Mouse (Mus musculus) CH12.LX (cell line): Measurements from ENCODE around the gene Serac1. TPM values are rescaled to one million over a fixed set of nuclear protein-coding genes. Genes with fewer than 3 reads are reported as not detected.

Experiments used
- DNase-seq: peaks from one replicate; pipeline ENCODE4 v3.0.0-alpha.2; 2013; ENCODE audit errors: extremely low read depth
- H3K27ac ChIP-seq: 2 replicates; pipeline ENCODE4 v1.5.1; 2012; ENCODE audit warnings: low read depth, mild to moderate bottlenecking, control low read depth, moderate library complexity; ENCODE audit not compliant: insufficient read depth
- H3K27me3 ChIP-seq: replicated peaks from 2 replicates; pipeline ENCODE3; 2012; ENCODE audit warnings: inconsistent platforms
- H3K36me3 ChIP-seq, 2 experiments: replicated peaks in 1 of 2; 2 replicates each; pipeline versions ENCODE3 to v1.6.1; 2012; ENCODE audit warnings: inconsistent platforms in 1 of 2, low read length in 1 of 2, mild to moderate bottlenecking in 1 of 2, mixed read lengths in 1 of 2, moderate library complexity in 1 of 2; ENCODE audit not compliant: control insufficient read depth in 1 of 2, insufficient read depth in 1 of 2
- H3K4me1 ChIP-seq, 2 experiments: 2 replicates each; pipeline ENCODE4 v1.6.1; 2012; ENCODE audit warnings: inconsistent platforms in 1 of 2, moderate library complexity in 1 of 2; ENCODE audit not compliant: insufficient read depth in 2 of 2, control insufficient read depth in 1 of 2
- H3K4me2 ChIP-seq: 2 replicates; pipeline ENCODE4 v1.6.1; 2012; ENCODE audit warnings: low read depth, mild to moderate bottlenecking, control low read depth; ENCODE audit not compliant: poor library complexity, insufficient read depth, severe bottlenecking
- H3K4me3 ChIP-seq, 3 experiments: fragments of 150-350 bp in 1 of 3; sonication (generic) in 1 of 3; replicated peaks in 1 of 3; 2 replicates each; pipeline versions ENCODE3 to v1.5.1; 2011 to 2012; ENCODE audit warnings: low read depth in 2 of 3, low read length in 2 of 3, mild to moderate bottlenecking in 2 of 3, moderate library complexity in 2 of 3, control low read depth in 1 of 3, improper control_type of control experiment in 1 of 3, inconsistent platforms in 1 of 3, mixed read lengths in 1 of 3; ENCODE audit not compliant: poor library complexity in 1 of 3
- H3K79me2 ChIP-seq: replicated peaks from 2 replicates; pipeline ENCODE4 v1.6.1; 2012; ENCODE audit warnings: mild to moderate bottlenecking, moderate library complexity; ENCODE audit not compliant: control insufficient read depth, poor library complexity, insufficient read depth, severe bottlenecking; ENCODE audit errors: extremely low read depth
- H3K9ac ChIP-seq: 2 replicates; pipeline ENCODE4 v1.6.1; 2012; ENCODE audit warnings: low read depth, mild to moderate bottlenecking, control low read depth, moderate library complexity; ENCODE audit not compliant: insufficient read depth
- H3K9me3 ChIP-seq: replicated peaks from 2 replicates; pipeline ENCODE3; 2012; ENCODE audit warnings: low read length, inconsistent platforms, mixed read lengths
- CHD2 ChIP-seq: IDR thresholded peaks from 2 replicates; pipeline ENCODE4 v1.6.1; 2011; ENCODE audit warnings: low read length, improper control_type of control experiment
- HCFC1 ChIP-seq: IDR thresholded peaks from 2 replicates; pipeline ENCODE4 v1.6.1; 2012; ENCODE audit warnings: low read depth, mild to moderate bottlenecking, inconsistent platforms, low read length, improper control_type of control experiment
- IRF4 ChIP-seq: IDR thresholded peaks from 2 replicates; pipeline ENCODE4 v1.6.1; 2014; ENCODE audit warnings: low read depth, mild to moderate bottlenecking, inconsistent platforms, low read length, improper control_type of control experiment
- JUN ChIP-seq: IDR thresholded peaks from 2 replicates; pipeline ENCODE4 v1.6.1; 2011; ENCODE audit warnings: low read depth, mild to moderate bottlenecking, low read length, improper control_type of control experiment, moderate library complexity; ENCODE audit not compliant: insufficient read depth
- MAFK ChIP-seq: IDR thresholded peaks from 2 replicates; pipeline ENCODE4 v1.6.1; 2011; ENCODE audit warnings: low read length, improper control_type of control experiment; ENCODE audit not compliant: insufficient replicate concordance
- MAX ChIP-seq: IDR thresholded peaks from 2 replicates; pipeline ENCODE4 v1.6.1; 2011; ENCODE audit warnings: low read length, improper control_type of control experiment
- MEF2A ChIP-seq: IDR thresholded peaks from 2 replicates; pipeline ENCODE4 v1.6.1; 2014; ENCODE audit warnings: low read depth, mild to moderate bottlenecking, inconsistent platforms, low read length, improper control_type of control experiment, borderline replicate concordance
- NELFE ChIP-seq: IDR thresholded peaks from 2 replicates; pipeline ENCODE4 v1.6.1; 2011; ENCODE audit warnings: low read depth, low read length, improper control_type of control experiment
- NRF1 ChIP-seq: IDR thresholded peaks from 2 replicates; pipeline ENCODE4 v1.6.1; 2014; ENCODE audit warnings: low read depth, mild to moderate bottlenecking, inconsistent platforms, low read length, improper control_type of control experiment, moderate library complexity
- RCOR1 ChIP-seq: conservative IDR thresholded peaks from 2 replicates; pipeline ENCODE4 v1.6.1; 2012; ENCODE audit warnings: low read depth, mild to moderate bottlenecking, inconsistent platforms, low read length, improper control_type of control experiment
- TCF12 ChIP-seq: IDR thresholded peaks from 2 replicates; pipeline ENCODE4 v1.6.1; 2014; ENCODE audit warnings: low read depth, mild to moderate bottlenecking, inconsistent platforms, low read length, improper control_type of control experiment
- UBTF ChIP-seq: IDR thresholded peaks from 2 replicates; pipeline ENCODE4 v1.6.1; 2012; ENCODE audit warnings: low read depth, mild to moderate bottlenecking, inconsistent platforms, low read length, improper control_type of control experiment, moderate library complexity
- USF1 ChIP-seq: IDR thresholded peaks from 2 replicates; pipeline ENCODE4 v1.6.1; 2014; ENCODE audit warnings: low read depth, mild to moderate bottlenecking, inconsistent platforms, low read length, improper control_type of control experiment
- USF2 ChIP-seq: conservative IDR thresholded peaks from 2 replicates; pipeline ENCODE4 v1.6.1; 2011; ENCODE audit warnings: low read depth, low read length, improper control_type of control experiment
- ZC3H11A ChIP-seq: IDR thresholded peaks from 2 replicates; pipeline ENCODE4 v1.6.1; 2012; ENCODE audit warnings: low read depth, mild to moderate bottlenecking, inconsistent platforms, low read length, improper control_type of control experiment
- ZKSCAN1 ChIP-seq: IDR thresholded peaks from 2 replicates; pipeline ENCODE4 v1.6.1; 2012; ENCODE audit warnings: low read depth, inconsistent platforms, low read length, improper control_type of control experiment, borderline replicate concordance
- ZMIZ1 ChIP-seq: IDR thresholded peaks from 2 replicates; pipeline ENCODE4 v1.6.1; 2012; ENCODE audit warnings: low read depth, mild to moderate bottlenecking, inconsistent platforms, low read length, improper control_type of control experiment
- ZNF384 ChIP-seq: IDR thresholded peaks from 2 replicates; pipeline ENCODE4 v1.6.1; 2012; ENCODE audit warnings: low read depth, low read length, improper control_type of control experiment, inconsistent platforms
- dilution Hi-C: fragments of 300-500 bp; cut with MboI; formaldehyde crosslinking; loops from 2 replicates; pipeline ENCODE4 v1.14.3; 2020; ENCODE audit warnings: low sequenced_read_pairs; ENCODE audit not compliant: extremely low pct_unique_long_range_greater_than_20kb, extremely low pct_ligation_motif_present
- in situ Hi-C: fragments of 300-500 bp; cut with MboI; formaldehyde crosslinking; loops from 3 replicates; pipeline ENCODE4 v1.14.3; 2019; ENCODE audit warnings: low sequenced_read_pairs, low pct_ligation_motif_present, low pct_unique_long_range_greater_than_20kb, mixed read lengths
- polyA plus RNA-seq: library from polyadenylated mRNA; unstranded; fragments of >175 nt; gene quantifications from 2 replicates; pipeline ENCODE4 v1.2.1, GENCODE M21; 2012; ENCODE audit warnings: low read depth; ENCODE audit not compliant: insufficient read length
- total RNA-seq, 2 experiments: library from RNA; depleted of rRNA; stranded (reverse); fragments of 300-350 nt in 1 of 2; fragments of >200 nt in 1 of 2; gene quantifications; 2 replicates each; pipeline ENCODE4 v1.2.3; 2012 to 2014

Serac1 gene
- total and polyA plus RNA-seq, 3 experiments: 1.9 to 2.9 (median 2.1) TPM

DNA sequence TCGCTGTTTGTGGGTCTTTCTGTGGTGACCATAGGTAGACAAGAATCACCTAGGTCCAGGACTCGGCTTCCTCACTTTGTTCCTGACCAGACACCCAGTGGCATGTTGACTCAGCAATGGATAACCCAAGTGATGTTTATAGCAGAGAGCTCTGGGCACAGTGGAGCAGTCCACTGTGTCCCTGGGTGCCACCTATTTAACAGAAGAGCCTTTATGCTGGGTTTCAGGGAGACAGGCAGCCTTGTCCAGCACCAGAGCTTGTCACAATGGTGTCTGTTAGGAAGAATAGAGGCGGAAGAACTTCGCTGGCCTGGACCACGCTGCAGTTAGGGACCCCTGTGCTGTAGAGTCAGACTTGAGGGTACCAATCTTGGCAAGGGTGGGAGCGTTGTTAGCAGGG is 77.0 kb downstream of the Serac1 start:
- H3K9ac ChIP-seq: no peak overlapping the region
- DNase-seq: no peak
- dilution Hi-C loops: no loop called here

DNA sequence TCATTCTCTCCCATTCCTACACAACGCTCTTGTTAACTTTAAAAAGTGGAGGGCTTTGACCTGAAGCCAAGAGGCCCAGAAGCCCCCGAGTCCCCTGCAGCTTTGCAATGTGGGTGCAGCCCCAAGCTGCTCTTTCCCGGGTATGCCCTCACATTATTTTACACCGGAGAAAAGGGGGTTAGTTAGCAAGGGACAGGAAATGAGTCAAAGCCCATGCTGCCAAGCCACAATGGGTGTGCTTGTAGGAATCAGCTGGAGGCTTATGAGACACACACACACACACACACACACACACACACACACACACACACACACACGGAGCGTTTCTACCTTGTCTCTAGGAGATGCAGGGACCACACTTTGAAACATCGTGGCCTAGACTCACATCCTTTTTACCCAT is 77.7 kb downstream of the Serac1 start:
- Histone ChIP-seq H3K9me3 (no peaks in the 10 kb centered on the region), H3K4me3 (no peak overlapping the region), H3K9ac (no peak overlapping the region), H3K36me3 (peaks cover 0 to 65% of the 10 kb centered on the region in 2 experiments), H3K27me3 (no peaks in the 10 kb centered on the region), H3K79me2 (no peaks in the 10 kb centered on the region), H3K27ac (no peak overlapping the region), H3K4me1 (peaks cover 17 to 49% of the 10 kb centered on the region in 2 experiments), H3K4me2 (no peak overlapping the region)
- dilution Hi-C loops: no loop called here
- TF ChIP-seq TCF12 (no peak), ZKSCAN1 (no peak), MEF2A (no peak), NELFE (no peak), JUN (no peak), USF2 (no peak), UBTF (no peak), ZC3H11A (no peak), ZMIZ1 (no peak), MAX (no peak), NRF1 (no peak), HCFC1 (no peak)
- no peak for DNase-seq
- in situ Hi-C loops: loop anchor here (10.0 to 25.0 kb wide), 2 partner anchors 207 to 565 kb away; partner anchors contain the start of gene Tmem242

More for the DNA sequence above, 77.0 kb downstream of the Serac1 start:
- H3K4me1 ChIP-seq: peaks cover 21 to 52% of the 10 kb centered on the region in 2 experiments
- in situ Hi-C loops: loop anchor here (10.0 to 25.0 kb wide), 2 partner anchors 208 to 565 kb away; partner anchors contain the start of gene Tmem242
- H3K4me3 ChIP-seq: no peak overlapping the region
- H3K36me3 ChIP-seq: peaks cover 0 to 60% of the 10 kb centered on the region in 2 experiments
- no peaks in the 10 kb centered on the region for H3K79me2 ChIP-seq
- no peaks in the 10 kb centered on the region for H3K9me3 ChIP-seq
- no peak overlapping the region for H3K27ac ChIP-seq
- no peak overlapping the region for H3K4me2 ChIP-seq
- TF ChIP-seq MAFK (no peak), RCOR1 (no peak), HCFC1 (no peak), NELFE (no peak), UBTF (no peak), USF1 (no peak), CHD2 (no peak), ZNF384 (no peak), IRF4 (no peak)
- no peaks in the 10 kb centered on the region for H3K27me3 ChIP-seq
